Mouse (Mus musculus): Measurements from ENCODE around the gene Zfp719.

Zfp719 gene

GRCm38 (mm10) chr7:43606896-43607742 is 27.7 kb downstream of the Zfp719 start, which contains the start of gene Zfp819:
Gene Zfp819, plus strand, starts transcription at chr7:43607169.
- intact Hi-C loops (cut with DNase I): no loop called here

GRCm38 (mm10) chr7:43607743-43608287 is 28.4 kb downstream of the Zfp719 start:
- intact Hi-C loops (cut with DNase I): no loop called here

DNA sequence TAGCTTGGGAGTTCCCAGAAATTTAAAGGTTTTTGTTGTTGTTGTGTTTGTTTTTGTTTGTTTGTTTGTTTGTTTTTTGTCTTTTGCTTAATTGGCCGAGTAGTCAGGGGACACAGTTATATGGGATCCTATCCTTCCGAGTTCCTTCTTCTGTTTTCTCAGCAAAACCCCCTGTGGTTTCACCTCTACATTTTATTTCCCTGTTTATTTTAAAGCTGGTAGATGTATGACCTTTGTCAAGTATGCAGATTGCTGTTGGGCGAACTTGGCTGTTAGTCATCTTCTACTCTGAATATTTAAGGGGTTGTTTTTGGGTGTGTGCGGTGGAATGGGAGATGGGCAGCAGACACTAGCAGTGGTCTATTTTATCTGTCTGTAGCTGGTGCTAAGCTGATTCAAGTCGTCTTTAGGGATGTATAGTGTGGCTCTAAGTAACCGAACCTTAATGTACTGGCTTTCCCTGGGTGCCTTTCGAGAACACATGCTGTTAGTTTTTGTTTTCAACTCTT is 29.0 kb downstream of the Zfp719 start:
- intact Hi-C loops (cut with DNase I): no loop called here

- intact Hi-C loops (cut with DNase I): no loop called here
Measured at GRCm38 (mm10) chr7:43613816-43614551, 34.6 kb downstream of the Zfp719 start.

DNA sequence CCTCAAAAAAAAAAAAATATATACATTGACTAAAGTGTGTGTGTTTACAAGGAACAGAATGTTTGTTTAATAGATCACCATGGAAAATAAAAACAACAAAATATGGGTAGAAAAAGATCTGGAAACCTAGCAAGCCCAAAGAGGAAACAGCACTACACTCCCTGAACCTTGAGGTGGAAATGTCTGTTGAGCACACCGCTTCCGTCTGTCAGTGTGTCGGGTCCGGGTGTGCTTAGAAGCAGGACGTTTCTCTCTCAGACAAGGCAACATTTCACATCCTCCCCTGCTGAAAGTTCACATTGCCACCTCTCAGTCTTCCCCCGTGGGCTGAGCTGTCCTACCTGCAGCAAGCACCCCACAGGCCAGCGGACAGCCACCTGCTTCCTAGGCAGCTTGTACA is 43.5 kb downstream of the Zfp719 start:
- intact Hi-C loops (cut with DNase I): no loop called here

DNA sequence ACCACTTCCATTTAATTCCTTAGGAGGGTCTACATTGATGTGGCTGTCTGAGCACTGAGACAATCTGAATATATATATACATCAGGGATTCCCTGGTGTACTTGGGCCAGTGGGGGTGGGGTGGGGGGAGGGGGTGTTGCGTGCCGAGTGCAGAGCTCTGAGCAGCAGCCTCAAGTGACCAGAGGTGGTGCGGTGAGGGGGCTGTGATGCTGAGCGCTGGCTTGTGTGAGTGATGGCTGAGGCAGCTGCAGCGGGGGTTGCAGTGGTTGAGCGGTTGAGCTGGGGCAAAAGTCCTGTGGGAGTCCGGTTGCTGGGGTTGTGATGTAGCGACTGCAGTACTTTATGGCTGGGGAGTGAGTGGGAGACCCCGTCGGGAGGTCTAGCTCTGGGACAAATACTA is 44.4 kb downstream of the Zfp719 start:
- intact Hi-C loops (cut with DNase I): loop anchor here (2.0 kb wide), 1 partner anchor 19 kb away; no protein-coding TSS in a partner anchor

- intact Hi-C loops (cut with DNase I): loop anchor here (2.0 kb wide), 1 partner anchor 20 kb away; no protein-coding TSS in a partner anchor
Measured at GRCm38 (mm10) chr7:43625065-43625464, 45.7 kb downstream of the Zfp719 start.

- intact Hi-C loops (cut with DNase I): loop anchor here (2.0 kb wide), 1 partner anchor 21 kb away; no protein-coding TSS in a partner anchor
Measured at GRCm38 (mm10) chr7:43625794-43626422, 46.5 kb downstream of the Zfp719 start.

- intact Hi-C loops (cut with DNase I): no loop called here
Measured at GRCm38 (mm10) chr7:43633940-43634339, 54.5 kb downstream of the Zfp719 start.

DNA sequence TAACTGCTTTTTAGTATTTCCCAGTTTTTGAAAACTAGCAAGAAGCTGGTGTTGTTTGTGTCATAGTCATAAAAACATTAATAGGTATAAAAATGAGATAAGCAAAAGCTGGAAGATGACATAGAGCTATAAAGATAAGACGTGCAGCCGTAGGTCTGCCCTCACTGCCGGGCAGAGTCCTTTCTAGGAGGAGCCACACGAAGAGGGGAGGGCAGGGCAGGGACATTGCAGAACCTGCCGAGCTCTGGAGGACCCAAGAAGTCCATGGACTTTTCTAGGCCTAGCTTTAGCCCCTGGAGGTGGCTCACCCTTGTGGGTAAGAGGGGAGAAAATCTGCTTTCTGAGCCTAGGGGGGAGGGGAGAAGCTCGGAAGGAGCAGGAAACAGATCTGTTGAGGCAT is 55.1 kb downstream of the Zfp719 start, which contains the start of gene Ceacam18:
Gene Ceacam18, plus strand, starts transcription at position 208 of the 400 bp plus-strand sequence.
- intact Hi-C loops (cut with DNase I): no loop called here

- intact Hi-C loops (cut with DNase I): no loop called here
Measured at GRCm38 (mm10) chr7:43636194-43636593, 56.8 kb downstream of the Zfp719 start.

DNA sequence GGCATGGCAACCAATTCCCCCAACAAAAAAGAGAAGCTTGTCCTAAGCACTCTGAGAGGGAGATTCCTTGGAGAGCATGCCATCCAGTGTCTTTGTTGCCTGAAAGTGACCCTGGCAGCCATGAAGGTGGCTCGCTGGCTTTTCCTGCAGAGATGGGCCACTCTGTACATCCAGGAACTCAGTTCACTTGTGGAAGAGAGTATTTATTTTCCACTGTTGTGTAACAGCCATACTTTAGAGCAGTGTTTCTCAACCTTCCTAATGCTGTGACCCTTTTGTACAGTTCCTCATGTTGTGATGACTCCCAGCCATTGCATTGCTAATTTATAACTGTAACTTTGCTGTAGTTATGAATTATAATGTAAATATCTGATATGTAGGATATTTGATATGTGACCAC is 57.7 kb downstream of the Zfp719 start:
- intact Hi-C loops (cut with DNase I): no loop called here

DNA sequence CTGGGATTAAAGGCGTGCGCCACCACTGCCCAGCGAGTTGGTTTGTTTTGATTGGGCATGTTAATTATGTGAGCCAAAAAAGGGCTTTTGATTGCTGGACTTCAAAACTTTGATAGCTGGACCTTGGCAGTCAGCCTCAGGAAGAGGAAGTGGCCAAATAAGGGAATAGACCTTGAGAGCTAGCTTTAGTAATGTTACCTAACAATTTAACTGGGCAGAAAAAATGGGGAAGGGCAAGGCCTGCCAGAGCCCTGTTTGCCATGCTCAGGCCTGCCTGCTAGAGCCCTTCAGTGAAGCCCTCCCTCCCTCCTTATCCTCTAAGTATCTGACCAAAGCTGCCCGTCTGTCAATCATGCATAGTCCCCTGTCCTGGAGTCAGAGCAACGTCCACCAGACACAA is 63.2 kb downstream of the Zfp719 start:
- intact Hi-C loops (cut with DNase I): no loop called here

Measured in adrenal gland (tissue).